Mouse (Mus musculus) hindbrain, embryonic 16.5 days (tissue): ENCODE data around the gene Ndufs7. TPM values are rescaled to one million over a fixed set of nuclear protein-coding genes. Genes with fewer than 3 reads are reported as not detected.
A peak's percentile ranks its signal among the peaks of the same experiment; 100 is the strongest.

Experiments used
- ATAC-seq: fragments of 200-750 bp; cut with Nextera tagmentation; 2 replicates; pipeline ENCODE4 v1.8.0; 2017; ENCODE audit warnings: moderate TSS enrichment, moderate library complexity
- H3K27ac ChIP-seq: fragments of 300-500 bp; sonication (generic); 2 replicates; pipeline ENCODE4 v1.5.1; 2014; ENCODE audit warnings: low read depth, mild to moderate bottlenecking, control low read depth, low read length, moderate library complexity
- H3K27me3 ChIP-seq: fragments of 300-500 bp; sonication (generic); replicated peaks from 2 replicates; pipeline ENCODE4 v1.6.1; 2014; ENCODE audit warnings: low read length; ENCODE audit not compliant: control insufficient read depth, insufficient read depth
- H3K36me3 ChIP-seq: fragments of 300-500 bp; sonication (generic); 2 replicates; pipeline ENCODE4 v1.6.1; 2014; ENCODE audit warnings: mild to moderate bottlenecking, low read length, moderate library complexity, mixed read lengths; ENCODE audit not compliant: control insufficient read depth, insufficient read depth
- H3K4me1 ChIP-seq: fragments of 300-500 bp; sonication (generic); 2 replicates; pipeline ENCODE4 v1.6.1; 2014; ENCODE audit warnings: low read depth, low read length; ENCODE audit not compliant: control insufficient read depth, insufficient read depth
- H3K4me2 ChIP-seq: fragments of 300-500 bp; sonication (generic); 2 replicates; pipeline ENCODE4 v1.6.1; 2014; ENCODE audit warnings: mild to moderate bottlenecking, low read length, control low read depth, moderate library complexity
- H3K4me3 ChIP-seq: fragments of 300-500 bp; sonication (generic); 2 replicates; pipeline ENCODE4 v1.5.1; 2014; ENCODE audit warnings: mild to moderate bottlenecking, low read length, control low read depth, moderate library complexity
- H3K9ac ChIP-seq: fragments of 300-500 bp; sonication (generic); 2 replicates; pipeline ENCODE4 v1.6.1; 2014; ENCODE audit warnings: low read depth, mild to moderate bottlenecking, control low read depth, low read length, moderate library complexity
- H3K9me3 ChIP-seq: fragments of 300-500 bp; sonication (generic); 2 replicates; pipeline ENCODE4 v1.6.1; 2014; ENCODE audit warnings: mild to moderate bottlenecking, low read length, moderate library complexity; ENCODE audit not compliant: control insufficient read depth
- WGBS: fragments of 180-500 bp; shearing (Covaris S2); extraction: QIAGEN DNeasy Blood & Tissue Kit; methylation state at CpG from one replicate; pipeline ENCODE4 v1.1.7; 2014; 5-methylcytosine and 5-hydroxymethylcytosine counted together
- microRNA-seq: library from miRNA; unstranded; fragments of <30 nt; microRNA quantifications from one replicate; pipeline ENCODE4, GENCODE M21; 2017
- polyA plus RNA-seq: library from polyadenylated mRNA; unstranded; fragments of >200 nt; fragmentation: Nextera tagmentation; extraction: Ambion mirVana; gene quantifications from 2 replicates; pipeline ENCODE4 v1.2.1, GENCODE M21; 2015

The Ndufs7 gene
- polyA plus RNA-seq, 1 experiment from 2014 or later = 361 TPM

DNA sequence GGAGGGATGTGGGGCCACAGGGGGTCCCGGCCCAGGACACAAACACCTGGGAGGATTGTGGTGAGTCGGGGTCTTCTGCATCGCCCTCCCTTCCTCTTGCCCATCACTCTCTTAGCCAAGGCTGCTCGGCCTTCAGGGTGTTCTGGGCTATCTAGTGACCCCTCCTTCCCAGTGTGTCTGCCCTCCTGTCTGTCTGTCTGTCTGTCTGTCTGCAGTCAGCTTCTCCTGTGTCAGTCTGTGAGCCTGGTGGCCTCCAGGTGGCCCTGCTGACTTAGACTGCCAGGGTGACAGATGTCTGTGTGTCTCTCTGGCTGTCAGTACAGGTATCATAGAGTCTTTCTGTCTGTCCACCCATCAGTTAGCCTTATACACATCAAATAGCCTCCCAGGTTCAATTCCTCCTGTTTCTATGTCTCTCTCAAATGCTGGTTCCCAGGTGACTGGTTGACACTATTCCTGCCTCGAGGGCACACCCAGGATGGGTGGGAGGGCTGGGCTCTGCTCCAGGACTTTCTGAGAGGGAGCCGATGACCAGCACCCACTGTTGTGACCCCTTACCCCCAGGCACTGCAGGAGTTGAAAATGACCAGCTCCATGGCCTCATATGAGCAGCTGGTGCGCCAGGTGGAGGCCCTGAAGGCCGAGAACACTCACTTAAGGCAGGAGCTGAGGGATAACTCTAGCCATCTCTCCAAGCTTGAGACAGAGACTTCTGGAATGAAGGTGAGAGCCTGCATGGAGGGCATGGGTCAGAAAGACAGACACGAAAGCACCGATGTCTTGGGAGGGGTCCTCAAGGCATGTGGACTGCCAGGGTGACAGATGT, 52.5 kb downstream of the Ndufs7 start:
- ATAC-seq = no peak
- 48% methylated on average over 10 of the region's 10 CpGs for WGBS
- Histone ChIP-seq H3K36me3 (peaks cover 18% of the 10 kb centered on the region), H3K27ac (peak overlapping the region; percentile 98), H3K4me2 (peak overlapping the region; percentile 81), H3K4me3 (peak overlapping the region; percentile 63), H3K9ac (peak overlapping the region; percentile 94), H3K27me3 (no peaks in the 10 kb centered on the region), H3K4me1 (peaks cover 58% of the 10 kb centered on the region), H3K9me3 (no peaks in the 10 kb centered on the region)

DNA sequence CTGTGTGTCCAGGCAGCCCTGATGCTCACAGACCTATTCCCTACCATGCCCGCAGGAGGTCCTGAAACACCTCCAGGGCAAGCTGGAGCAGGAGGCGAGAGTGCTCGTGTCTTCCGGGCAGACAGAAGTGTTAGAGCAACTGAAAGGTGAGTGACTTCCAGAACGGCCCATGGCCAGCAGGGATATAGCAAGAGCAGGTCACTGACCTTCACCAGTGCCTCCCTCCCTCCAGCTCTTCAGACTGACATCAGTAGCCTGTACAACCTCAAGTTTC, 53.1 kb downstream of the Ndufs7 start:
- 46% methylated on average over 5 of the region's 5 CpGs for WGBS

DNA sequence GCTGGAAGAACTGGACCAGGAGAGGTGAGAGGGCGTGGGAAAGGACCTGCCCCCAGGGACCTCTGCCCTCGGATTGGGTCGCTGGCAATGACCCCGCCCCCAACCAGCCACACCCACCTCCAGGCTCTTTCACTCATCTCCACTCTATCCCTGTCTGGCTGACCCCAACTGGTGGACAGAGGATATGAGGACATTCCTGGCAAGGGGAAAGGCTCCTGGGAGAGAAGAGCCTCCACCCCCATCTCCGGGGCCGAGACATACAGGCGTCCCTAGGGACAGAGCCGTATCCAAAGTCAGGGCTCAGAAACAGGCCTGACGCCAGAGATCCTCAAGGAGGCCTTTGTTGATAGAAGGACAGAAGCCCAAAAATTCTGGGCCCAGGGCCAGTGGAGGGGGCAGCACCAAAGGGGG, 53.6 kb downstream of the Ndufs7 start:
- no peaks in the 10 kb centered on the region for H3K27me3 ChIP-seq
- H3K36me3 ChIP-seq = peaks cover 28% of the 10 kb centered on the region
- H3K4me3 ChIP-seq = peak overlapping the region; percentile 63
- peaks cover 48% of the 10 kb centered on the region for H3K4me1 ChIP-seq
- H3K9ac ChIP-seq = peak overlapping the region; percentile 94
- peak; percentile 41 for ATAC-seq
- H3K4me2 ChIP-seq = peak overlapping the region; percentile 81
- no peaks in the 10 kb centered on the region for H3K9me3 ChIP-seq
- peak overlapping the region; percentile 98 for H3K27ac ChIP-seq
- WGBS = 3% methylated on average over 9 of the region's 9 CpGs

More for the DNA sequence above, 53.1 kb downstream of the Ndufs7 start:
- no peak for ATAC-seq
- peak overlapping the region; percentile 94 for H3K9ac ChIP-seq
- H3K4me1 ChIP-seq = peaks cover 53% of the 10 kb centered on the region
- H3K4me3 ChIP-seq = peak overlapping the region; percentile 63
- no peaks in the 10 kb centered on the region for H3K9me3 ChIP-seq
- H3K27ac ChIP-seq = peak overlapping the region; percentile 98
- peak overlapping the region; percentile 81 for H3K4me2 ChIP-seq
- H3K36me3 ChIP-seq = peaks cover 24% of the 10 kb centered on the region
- no peaks in the 10 kb centered on the region for H3K27me3 ChIP-seq

DNA sequence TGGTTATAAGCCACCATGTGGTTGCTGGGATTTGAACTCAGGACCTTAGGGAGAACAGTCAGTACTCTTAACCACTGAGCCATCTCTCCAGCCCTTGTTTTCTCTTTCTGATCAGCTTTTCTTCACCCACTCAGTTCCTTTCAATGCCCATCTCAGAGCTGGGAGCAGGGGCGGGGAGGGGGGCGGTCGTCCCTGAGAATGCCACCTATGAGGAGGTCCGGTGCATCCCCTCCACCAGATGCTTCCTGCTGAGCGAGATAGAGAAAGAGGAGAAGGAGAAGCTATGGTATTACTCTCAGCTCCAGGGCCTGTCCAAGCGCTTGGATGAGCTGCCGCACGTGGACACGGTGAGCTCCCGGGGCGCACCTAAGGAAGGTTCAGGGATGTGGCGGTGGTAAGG, 55.5 kb downstream of the Ndufs7 start:
- H3K9ac ChIP-seq = peak overlapping the region; percentile 45; the same call in 1 of the 2 replicates

DNA sequence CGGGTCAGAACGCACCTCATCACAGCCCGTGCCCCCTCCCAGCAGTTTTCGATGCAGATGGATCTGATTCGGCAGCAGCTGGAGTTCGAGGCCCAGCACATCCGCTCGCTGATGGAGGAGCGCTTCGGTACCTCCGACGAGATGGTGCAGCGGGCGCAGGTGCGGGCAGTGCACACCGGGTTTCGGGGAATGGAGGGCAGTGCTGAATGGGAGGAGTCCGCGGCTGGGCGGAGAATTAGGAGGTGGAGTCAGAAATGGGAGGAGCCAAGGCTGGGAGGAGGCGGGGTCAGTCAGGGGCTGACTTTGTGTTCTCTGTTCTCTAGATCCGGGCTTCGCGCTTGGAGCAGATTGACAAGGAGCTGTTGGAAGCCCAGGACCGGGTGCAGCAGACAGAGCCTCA, 55.9 kb downstream of the Ndufs7 start:
- ATAC-seq = no peak

More for the DNA sequence above, 55.5 kb downstream of the Ndufs7 start:
- ATAC-seq = no peak
- no peak overlapping the region for H3K4me3 ChIP-seq
- no peaks in the 10 kb centered on the region for H3K9me3 ChIP-seq
- peak overlapping the region; percentile 31 for H3K4me2 ChIP-seq
- peaks cover 36% of the 10 kb centered on the region for H3K4me1 ChIP-seq
- no peak overlapping the region for H3K27ac ChIP-seq
- 43% methylated on average over 12 of the region's 12 CpGs for WGBS
- peaks cover 48% of the 10 kb centered on the region for H3K36me3 ChIP-seq
- no peaks in the 10 kb centered on the region for H3K27me3 ChIP-seq

More for the DNA sequence above, 55.9 kb downstream of the Ndufs7 start:
- Histone ChIP-seq H3K27ac (no peak overlapping the region), H3K4me3 (no peak overlapping the region), H3K4me1 (peaks cover 36% of the 10 kb centered on the region), H3K4me2 (peak overlapping the region; percentile 31), H3K27me3 (no peaks in the 10 kb centered on the region), H3K9ac (peak overlapping the region; percentile 45; the same call in 1 of the 2 replicates), H3K9me3 (no peaks in the 10 kb centered on the region), H3K36me3 (peaks cover 50% of the 10 kb centered on the region)
- WGBS = 28% methylated on average over 25 of the region's 25 CpGs

Small RNA genes within 50 kb of the gene (microRNA-seq; reads per million reads assigned to microRNA genes)
- gene Mir6911 = 0.83 reads per million

Other genes starting within 250 kb of the Ndufs7 start
- gene Arhgap45, start 232.5 kb upstream of the Ndufs7 start, polyA plus RNA-seq = 1.7 and 2.2 TPM in 2 replicates
- gene Polr2e, start 209.3 kb upstream of the Ndufs7 start, polyA plus RNA-seq = 141 and 143 TPM in 2 replicates
- 601 and 643 TPM in 2 replicates for gene Gpx4, start 202.0 kb upstream of the Ndufs7 start, polyA plus RNA-seq
- 10.3 and 13.0 TPM in 2 replicates for gene Sbno2, start 143.6 kb upstream of the Ndufs7 start, polyA plus RNA-seq
- 17.7 and 18.3 TPM in 2 replicates for gene Stk11, start 133.3 kb upstream of the Ndufs7 start, polyA plus RNA-seq
- 554 and 581 TPM in 2 replicates for gene Atp5d, start 110.5 kb upstream of the Ndufs7 start, polyA plus RNA-seq
- 98.8 and 130 TPM in 2 replicates for gene Cbarp, start 108.3 kb upstream of the Ndufs7 start, polyA plus RNA-seq
- gene Midn, start 100.8 kb upstream of the Ndufs7 start, polyA plus RNA-seq = 16.0 and 16.1 TPM in 2 replicates
- 288 and 311 TPM in 2 replicates for gene Cirbp, start 83.1 kb upstream of the Ndufs7 start, polyA plus RNA-seq
- 9.4 and 10.1 TPM in 2 replicates for gene 1600002K03Rik, start 76.2 kb upstream of the Ndufs7 start, polyA plus RNA-seq
- gene Efna2, start 69.6 kb upstream of the Ndufs7 start, polyA plus RNA-seq = 21.5 and 22.7 TPM in 2 replicates
- gene Mum1, start 22.7 kb upstream of the Ndufs7 start, polyA plus RNA-seq = 38.0 and 38.7 TPM in 2 replicates
- 31.8 and 32.6 TPM in 2 replicates for gene Gamt, start 11.9 kb downstream of the Ndufs7 start, polyA plus RNA-seq
- 38.4 and 38.5 TPM in 2 replicates for gene Dazap1, start 12.4 kb downstream of the Ndufs7 start, polyA plus RNA-seq
- gene Rps15, start 43.3 kb downstream of the Ndufs7 start, polyA plus RNA-seq = 491 and 527 TPM in 2 replicates
- 139 and 149 TPM in 2 replicates for gene Apc2, start 46.9 kb downstream of the Ndufs7 start, polyA plus RNA-seq
- gene 2310011J03Rik, start 71.4 kb downstream of the Ndufs7 start, polyA plus RNA-seq = 31.7 and 32.8 TPM in 2 replicates
- 8.1 and 8.5 TPM in 2 replicates for gene Pcsk4, start 80.4 kb downstream of the Ndufs7 start, polyA plus RNA-seq
- 7.5 and 7.6 TPM in 2 replicates for gene Reep6, start 80.8 kb downstream of the Ndufs7 start, polyA plus RNA-seq
- gene Adamtsl5, start 99.3 kb downstream of the Ndufs7 start, polyA plus RNA-seq = 1.1 and 1.8 TPM in 2 replicates
- gene Plk5, start 107.3 kb downstream of the Ndufs7 start, polyA plus RNA-seq = 9.3 and 11.0 TPM in 2 replicates
- 9.1 and 9.2 TPM in 2 replicates for gene Mex3d, start 138.5 kb downstream of the Ndufs7 start, polyA plus RNA-seq
- gene Mbd3, start 150.4 kb downstream of the Ndufs7 start, polyA plus RNA-seq = 196 and 207 TPM in 2 replicates
- 704 and 759 TPM in 2 replicates for gene Uqcr11, start 157.7 kb downstream of the Ndufs7 start, polyA plus RNA-seq
- 32.5 and 45.3 TPM in 2 replicates for gene Tcf3, start 184.5 kb downstream of the Ndufs7 start, polyA plus RNA-seq
- gene Onecut3, start 245.7 kb downstream of the Ndufs7 start, polyA plus RNA-seq = 1.2 and 1.3 TPM in 2 replicates